ENCODE assay signal across 17 mouse cellular contexts in the genomic region with DNA sequence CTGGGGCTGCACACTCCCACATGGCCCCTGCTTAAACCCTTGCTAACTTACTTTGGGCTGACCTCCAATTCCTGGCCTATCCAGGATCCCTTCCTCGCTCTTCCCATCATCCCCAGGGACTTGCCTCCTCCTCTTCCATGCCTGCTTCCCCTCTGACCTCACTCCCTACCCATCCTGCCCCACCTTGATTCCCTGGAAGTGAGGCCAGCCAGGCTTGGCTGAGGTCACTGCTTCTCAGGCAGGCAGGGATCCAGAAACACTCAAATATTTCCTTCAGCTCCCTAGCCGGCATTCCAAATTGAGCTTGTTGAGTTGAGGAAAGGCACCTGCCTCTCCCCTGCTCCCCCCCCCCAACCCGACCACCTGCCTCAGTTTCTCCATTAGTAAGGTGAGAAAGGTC. TPM values are rescaled to one million over a fixed set of nuclear protein-coding genes. Genes with fewer than 3 reads are reported as not detected.
DNase-seq lines count a peak whose midpoint lies in the region; ATAC-seq and TF ChIP-seq lines count a peak whose summit lies in the region.
"Had no signal": no experiment of that assay in that cellular context is flagged by ENCODE, and none has a peak within 500 bp of the region (broad histone marks: within the 10 kb centered on the region; RNA-seq: fewer than 3 reads in every experiment).

No protein-coding gene starts in this region.

- H3K4me3 ChIP-seq in forebrain, embryonic 10.5 days, result no peak overlapping the region
- no peak overlapping the region for H3K4me3 ChIP-seq in forebrain, postnatal 0 days (ENCODE audit: low read depth, low read length)
- H3K4me3 ChIP-seq: erythroblast, embryonic 14.5 days; forebrain, embryonic 15.5 days; limb, embryonic 13.5 days had no signal

- DNase-seq in forebrain, embryonic 10.5 days (ENCODE audit: extremely low spot score, low spot score), result no peak
- DNase-seq in forebrain, postnatal 0 days, result no peak
- peak; percentile 36 for DNase-seq in kidney, postnatal 10 days
- DNase-seq in kidney, adult 8-10 months, result no peak
- peak; percentile 36 to 40 for DNase-seq in heart, adult 9 months (ENCODE audit: low spot score in 2 of 2)
- DNase-seq in heart, postnatal 4 days, result peak; percentile 43
- DNase-seq in MN1 (ENCODE audit: low spot score), result no peak
- no peak for DNase-seq in frontal cortex, postnatal 36 days (ENCODE audit: low spot score in 2 of 2)
- DNase-seq: adrenal gland, postnatal 14 days; cerebellum, adult 18-20 months; gastrocnemius, postnatal 10 days; layer of hippocampus, adult 9-11 months; right cerebral cortex, adult 18-20 months had no signal

- no peaks in the 10 kb centered on the region for H3K27me3 ChIP-seq in forebrain, embryonic 10.5 days (ENCODE audit: poor library complexity, severe bottlenecking)
- no peaks in the 10 kb centered on the region for H3K27me3 ChIP-seq in forebrain, postnatal 0 days (ENCODE audit: insufficient read depth, low read length)
- H3K27me3 ChIP-seq: forebrain, embryonic 15.5 days; limb, embryonic 13.5 days had no signal

- H3K9me3 ChIP-seq in forebrain, embryonic 10.5 days, result no peaks in the 10 kb centered on the region
- no peaks in the 10 kb centered on the region for H3K9me3 ChIP-seq in forebrain, postnatal 0 days (ENCODE audit: low read length)
- H3K9me3 ChIP-seq: forebrain, embryonic 15.5 days; limb, embryonic 13.5 days had no signal

- H3K36me3 ChIP-seq in forebrain, embryonic 10.5 days (replicated peaks), result no peaks in the 10 kb centered on the region
- no peaks in the 10 kb centered on the region for H3K36me3 ChIP-seq in forebrain, postnatal 0 days (ENCODE audit: insufficient read depth)
- H3K36me3 ChIP-seq: forebrain, embryonic 15.5 days; limb, embryonic 13.5 days had no signal

- no peak for TF ChIP-seq CTCF in forebrain, postnatal 0 days (IDR thresholded peaks at IDR 0.05; ENCODE audit: low read depth)

- peaks cover 14% of the 10 kb centered on the region for H3K4me1 ChIP-seq in forebrain, embryonic 10.5 days
- no peaks in the 10 kb centered on the region for H3K4me1 ChIP-seq in forebrain, postnatal 0 days (ENCODE audit: insufficient read depth)

- 89% methylated on average over 3 of the region's 3 CpGs for WGBS in forebrain, embryonic 10.5 days
- WGBS in forebrain, postnatal 0 days, result 83% methylated on average over 3 of the region's 3 CpGs

- ATAC-seq in forebrain, postnatal 0 days, result no peak
- ATAC-seq: forebrain, embryonic 15.5 days; hindbrain, postnatal 0 days had no signal

- H3K9ac ChIP-seq in forebrain, postnatal 0 days, result no peak overlapping the region
- H3K9ac ChIP-seq: forebrain, embryonic 15.5 days; limb, embryonic 13.5 days had no signal

- 0 out of 2 replicates have a peak overlapping the region, but pooled peaks have one; percentile 6 for H3K27ac ChIP-seq in forebrain, embryonic 10.5 days
- H3K27ac ChIP-seq in forebrain, postnatal 0 days (ENCODE audit: low read depth, low read length), result no peak overlapping the region
- H3K27ac ChIP-seq: forebrain, embryonic 15.5 days; hindbrain, postnatal 0 days; limb, embryonic 13.5 days had no signal

- no peak overlapping the region for H3K4me2 ChIP-seq in forebrain, postnatal 0 days (ENCODE audit: low read depth)
- H3K4me2 ChIP-seq: forebrain, embryonic 15.5 days; limb, embryonic 13.5 days had no signal

RNA-seq across cellular contexts. Expression of a gene that starts 12.1 kb away (rescaled TPM):
- polyA plus RNA-seq in forebrain, embryonic 10.5 days (2016; fragmentation: Nextera tagmentation; extraction: Ambion mirVana), result 204 and 222 TPM in 2 replicates
- 53.6 and 64.8 TPM in 2 replicates for total RNA-seq in forebrain, postnatal 0 days (2014; rRNA removed)
- 41.4 and 43.1 TPM in 2 replicates for polyA plus RNA-seq in forebrain, postnatal 0 days (2015; fragmentation: Nextera tagmentation; extraction: Ambion mirVana)
- 10 to 100 TPM; 15.2 to 16.2 TPM for total RNA-seq in heart, postnatal 4 days (2021)

Comparison
In these comparisons a context has a peak if more than half of its experiments do, and no peak if none do; other contexts are left out.
1. DNase-seq: peak in kidney, postnatal 10 days (single experiment), heart, adult 9 months (2 of 2) and heart, postnatal 4 days (single experiment); none in forebrain, embryonic 10.5 days (single experiment), forebrain, postnatal 0 days (single experiment), kidney, adult 8-10 months (0 of 2), MN1 (single experiment) and frontal cortex, postnatal 36 days (0 of 2).